Mouse (Mus musculus) midbrain, embryonic 15.5 days (tissue): Measurements from ENCODE around the gene 4930486L24Rik. TPM values are rescaled to one million over a fixed set of nuclear protein-coding genes. Genes with fewer than 3 reads are reported as not detected.
"Not testable (repeated sequence)": the region's sequence is repeated elsewhere in the genome, so short reads cannot be mapped to it uniquely, and the experiment has no call there.

Experiments used
- ATAC-seq: fragments of 200-750 bp; cut with Nextera tagmentation; replicated peaks from 2 replicates; pipeline ENCODE4 v1.8.0; 2017; ENCODE audit warnings: moderate TSS enrichment
- H3K27ac ChIP-seq: fragments of 300-500 bp; sonication (generic); 2 replicates; pipeline ENCODE4 v1.5.1; 2015; ENCODE audit warnings: mild to moderate bottlenecking, inconsistent platforms
- H3K27me3 ChIP-seq: fragments of 300-500 bp; sonication (generic); replicated peaks from 2 replicates; pipeline ENCODE4 v1.6.1; 2015; ENCODE audit warnings: inconsistent platforms
- H3K36me3 ChIP-seq: fragments of 300-500 bp; sonication (generic); replicated peaks from 2 replicates; pipeline ENCODE4 v1.6.1; 2015; ENCODE audit warnings: inconsistent platforms
- H3K4me1 ChIP-seq: fragments of 300-500 bp; sonication (generic); 2 replicates; pipeline ENCODE4 v1.6.1; 2015; ENCODE audit warnings: inconsistent platforms
- H3K4me2 ChIP-seq: fragments of 300-500 bp; sonication (generic); 2 replicates; pipeline ENCODE4 v1.6.1; 2015; ENCODE audit warnings: inconsistent platforms, mild to moderate bottlenecking, moderate library complexity
- H3K4me3 ChIP-seq: fragments of 300-500 bp; sonication (generic); 2 replicates; pipeline ENCODE4 v1.5.1; 2015; ENCODE audit warnings: mild to moderate bottlenecking, inconsistent platforms
- H3K9ac ChIP-seq: fragments of 300-500 bp; sonication (generic); 2 replicates; pipeline ENCODE4 v1.6.1; 2015; ENCODE audit warnings: mild to moderate bottlenecking, inconsistent platforms
- H3K9me3 ChIP-seq: fragments of 300-500 bp; sonication (generic); 2 replicates; pipeline ENCODE4 v1.6.1; 2016; ENCODE audit warnings: inconsistent platforms
- WGBS: fragments of 180-500 bp; shearing (Covaris S2); methylation state at CpG from one replicate; pipeline ENCODE4 v1.1.7; 2015; ENCODE audit warnings: mixed read lengths; 5-methylcytosine and 5-hydroxymethylcytosine counted together
- polyA plus RNA-seq: library from polyadenylated mRNA; unstranded; fragments of >200 nt; fragmentation: Nextera tagmentation; extraction: Ambion mirVana; gene quantifications from 2 replicates; pipeline ENCODE4 v1.2.1, GENCODE M21; 2015

4930486L24Rik gene
- 0.12 TPM in 1 of 2 replicates, not detected in the other for polyA plus RNA-seq

- no peaks in the 10 kb centered on the region for H3K27me3 ChIP-seq
- 69% methylated on average over 1 of the region's 1 CpGs for WGBS
Observed at GRCm38 (mm10) chr13:60864281-60864680, at the start of gene 4930486L24Rik. TSS of gene 4930486L24Rik (minus strand) at chr13:60864475.

GRCm38 (mm10) chr13:60904780-60905179 lies 40.5 kb upstream of the 4930486L24Rik start, which contains the start of gene Tpbpb:
TSS of gene Tpbpb (minus strand) at chr13:60904880.
- not testable (repeated sequence) for H3K4me1 ChIP-seq, H3K27me3 ChIP-seq, H3K27ac ChIP-seq, H3K9me3 ChIP-seq, H3K4me2 ChIP-seq, H3K9ac ChIP-seq, H3K36me3 ChIP-seq, ATAC-seq, H3K4me3 ChIP-seq
- WGBS, result 87% methylated on average over 2 of the region's 2 CpGs

More at GRCm38 (mm10) chr13:60864281-60864680, at the start of gene 4930486L24Rik:
- no peaks in the 10 kb centered on the region for H3K9me3 ChIP-seq
- H3K4me2 ChIP-seq, result no peak within 1 kb of the TSS
- ATAC-seq, result no peak
- H3K36me3 ChIP-seq, result no peaks in the 10 kb centered on the region
- H3K27ac ChIP-seq, result no peak within 1 kb of the TSS
- H3K4me3 ChIP-seq, result no peak within 1 kb of the TSS
- H3K9ac ChIP-seq, result no peak within 1 kb of the TSS
- H3K4me1 ChIP-seq, result no peaks in the 10 kb centered on the region

GRCm38 (mm10) chr13:60897328-60897727 lies 33.1 kb upstream of the 4930486L24Rik start, which contains the start of gene Ctla2b:
TSS of gene Ctla2b (minus strand) at chr13:60897447.
- ATAC-seq, result no peak
- WGBS, result 92% methylated on average over 3 of the region's 3 CpGs
- no peak within 1 kb of the TSS for H3K4me2 ChIP-seq

DNA sequence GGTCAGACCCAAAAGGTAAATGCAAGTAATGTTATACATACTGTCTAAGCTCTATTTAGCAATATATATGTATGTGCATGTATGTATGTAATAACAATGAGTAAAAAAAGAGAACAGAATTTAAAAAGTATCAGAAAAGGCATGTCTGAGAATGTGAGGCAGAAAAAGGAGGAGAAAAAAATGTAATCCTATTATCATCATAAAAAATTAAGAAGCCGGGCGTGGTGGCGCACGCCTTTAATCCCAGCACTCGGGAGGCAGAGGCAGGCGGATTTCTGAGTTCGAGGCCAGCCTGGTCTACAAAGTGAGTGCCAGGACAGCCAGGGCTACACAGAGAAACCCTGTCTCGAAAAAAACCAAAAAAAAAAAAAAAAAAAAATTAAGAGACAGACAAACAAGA lies 32.5 kb upstream of the 4930486L24Rik start, which contains the start of gene Gm49392:
Gene Gm49392 (minus strand): TSS at position 101 of the 400 bp plus-strand sequence.
- not testable (repeated sequence) for ATAC-seq, H3K4me2 ChIP-seq, H3K4me1 ChIP-seq, H3K9me3 ChIP-seq, H3K27ac ChIP-seq, H3K27me3 ChIP-seq, H3K4me3 ChIP-seq, H3K9ac ChIP-seq, H3K36me3 ChIP-seq
- WGBS, result 84% methylated on average over 8 of the region's 8 CpGs

More at GRCm38 (mm10) chr13:60897328-60897727, 33.1 kb upstream of the 4930486L24Rik start, which contains the start of gene Ctla2b:
- no peaks in the 10 kb centered on the region for H3K4me1 ChIP-seq
- H3K9ac ChIP-seq, result no peak within 1 kb of the TSS
- H3K27me3 ChIP-seq, result no peaks in the 10 kb centered on the region
- no peak within 1 kb of the TSS for H3K4me3 ChIP-seq
- H3K9me3 ChIP-seq, result peaks cover 2% of the 10 kb centered on the region; the same call in 1 of the 2 replicates
- H3K27ac ChIP-seq, result no peak within 1 kb of the TSS
- H3K36me3 ChIP-seq, result no peaks in the 10 kb centered on the region

DNA sequence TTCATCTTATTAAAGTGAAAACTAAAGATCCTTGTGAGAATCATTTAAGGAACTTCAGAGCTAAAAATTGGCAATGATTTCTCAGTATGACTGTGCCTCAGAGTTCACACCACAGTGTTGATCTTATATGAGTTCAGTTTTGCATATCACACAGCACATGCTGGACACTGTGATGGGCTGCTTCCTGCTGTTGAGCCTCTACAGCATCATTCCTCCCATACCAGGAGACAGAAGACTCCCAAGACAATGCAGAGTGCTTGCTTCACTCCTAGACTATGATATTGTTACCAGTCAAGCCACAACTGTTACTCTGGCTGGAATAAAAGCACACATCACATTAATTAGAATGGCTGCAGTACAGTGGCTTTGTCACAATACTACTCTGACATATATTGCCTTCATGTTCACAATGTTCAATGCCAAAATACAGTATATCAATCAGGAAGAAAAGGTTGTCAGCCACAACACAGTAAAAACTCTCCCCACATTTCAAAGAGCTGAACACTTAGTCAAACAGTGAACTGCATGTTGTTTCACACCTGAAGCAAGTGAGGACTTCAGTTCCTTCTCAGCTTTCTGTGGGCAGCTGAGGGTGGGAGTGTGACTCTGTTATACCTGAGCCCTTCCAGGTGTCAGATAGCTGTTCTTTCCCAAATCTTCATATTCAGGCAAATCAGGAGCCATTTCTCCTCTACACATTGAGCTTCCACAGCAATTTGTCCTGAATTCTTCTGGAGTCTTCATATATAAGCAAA lies 31.3 kb upstream of the 4930486L24Rik start:
- Histone ChIP-seq H3K4me1 (no peaks in the 10 kb centered on the region), H3K4me2 (no peak overlapping the region), H3K9ac (no peak overlapping the region), H3K27ac (no peak overlapping the region), H3K4me3 (no peak overlapping the region), H3K27me3 (no peaks in the 10 kb centered on the region), H3K36me3 (no peaks in the 10 kb centered on the region), H3K9me3 (peaks cover 2% of the 10 kb centered on the region; the same call in 1 of the 2 replicates)
- no peak for ATAC-seq

GRCm38 (mm10) chr13:60892301-60892700 lies 28.0 kb upstream of the 4930486L24Rik start:
- H3K9ac ChIP-seq, result no peak overlapping the region
- H3K9me3 ChIP-seq, result no peaks in the 10 kb centered on the region; the same call in 1 of the 2 replicates
- no peak overlapping the region for H3K4me2 ChIP-seq
- no peak overlapping the region for H3K4me3 ChIP-seq
- H3K27ac ChIP-seq, result no peak overlapping the region
- no peaks in the 10 kb centered on the region for H3K36me3 ChIP-seq
- no peaks in the 10 kb centered on the region for H3K27me3 ChIP-seq
- no peaks in the 10 kb centered on the region for H3K4me1 ChIP-seq
- WGBS, result 96% methylated on average over 1 of the region's 1 CpGs
- no peak for ATAC-seq

- no peaks in the 10 kb centered on the region for H3K36me3 ChIP-seq
- H3K4me1 ChIP-seq, result no peaks in the 10 kb centered on the region
- WGBS, result 81% methylated on average over 4 of the region's 4 CpGs
- ATAC-seq, result no peak
- no peak overlapping the region for H3K9ac ChIP-seq
- no peak overlapping the region for H3K27ac ChIP-seq
- no peaks in the 10 kb centered on the region for H3K9me3 ChIP-seq
- no peaks in the 10 kb centered on the region for H3K27me3 ChIP-seq
- no peak overlapping the region for H3K4me2 ChIP-seq
- no peak overlapping the region for H3K4me3 ChIP-seq
Observed at GRCm38 (mm10) chr13:60848241-60849120, 15.8 kb downstream of the 4930486L24Rik start.

- 84% methylated on average over 8 of the region's 8 CpGs for WGBS
Observed at GRCm38 (mm10) chr13:60843153-60843552, 21.1 kb downstream of the 4930486L24Rik start.

GRCm38 (mm10) chr13:60842703-60843102 lies 21.6 kb downstream of the 4930486L24Rik start:
- Histone ChIP-seq H3K4me2 (no peak overlapping the region), H3K9ac (no peak overlapping the region), H3K9me3 (no peaks in the 10 kb centered on the region), H3K27ac (no peak overlapping the region), H3K27me3 (no peaks in the 10 kb centered on the region), H3K36me3 (no peaks in the 10 kb centered on the region), H3K4me1 (no peaks in the 10 kb centered on the region), H3K4me3 (no peak overlapping the region)
- 84% methylated on average over 6 of the region's 6 CpGs for WGBS
- no peak for ATAC-seq

More at GRCm38 (mm10) chr13:60843153-60843552, 21.1 kb downstream of the 4930486L24Rik start:
- Histone ChIP-seq H3K36me3 (no peaks in the 10 kb centered on the region), H3K9ac (no peak overlapping the region), H3K4me3 (no peak overlapping the region), H3K4me1 (no peaks in the 10 kb centered on the region), H3K4me2 (no peak overlapping the region), H3K9me3 (no peaks in the 10 kb centered on the region), H3K27ac (no peak overlapping the region), H3K27me3 (no peaks in the 10 kb centered on the region)
- no peak for ATAC-seq

DNA sequence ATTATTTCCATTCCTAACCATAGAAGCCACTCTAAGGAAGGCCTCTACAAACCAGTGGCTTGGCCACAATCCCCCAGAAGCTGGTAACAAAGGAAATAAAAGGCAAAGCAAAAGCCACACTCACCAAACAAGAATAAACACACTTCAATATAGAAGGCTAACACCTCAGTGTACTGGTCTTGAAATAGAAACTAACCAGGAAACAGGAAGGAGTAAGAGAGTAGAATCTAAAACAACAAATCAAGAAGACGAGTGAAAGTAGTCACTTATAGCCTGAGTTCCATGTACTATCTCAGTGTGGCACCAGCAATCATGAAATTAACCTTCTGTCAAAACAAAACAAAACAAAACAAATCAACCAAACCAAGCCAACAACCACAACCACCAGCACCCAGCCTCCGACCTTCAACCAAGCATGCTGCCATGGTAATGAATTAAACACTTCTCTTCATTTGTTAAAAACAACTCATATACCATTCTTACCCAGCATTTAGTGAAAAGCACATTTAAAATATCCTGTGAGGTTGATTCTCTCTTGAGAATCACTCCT lies 24.8 kb downstream of the 4930486L24Rik start:
- Histone ChIP-seq H3K9ac (no peak overlapping the region), H3K4me3 (no peak overlapping the region), H3K9me3 (no peaks in the 10 kb centered on the region), H3K27me3 (no peaks in the 10 kb centered on the region), H3K27ac (no peak overlapping the region), H3K4me1 (no peaks in the 10 kb centered on the region), H3K36me3 (no peaks in the 10 kb centered on the region), H3K4me2 (no peak overlapping the region)
- 81% methylated on average over 2 of the region's 2 CpGs for WGBS
- no peak for ATAC-seq

DNA sequence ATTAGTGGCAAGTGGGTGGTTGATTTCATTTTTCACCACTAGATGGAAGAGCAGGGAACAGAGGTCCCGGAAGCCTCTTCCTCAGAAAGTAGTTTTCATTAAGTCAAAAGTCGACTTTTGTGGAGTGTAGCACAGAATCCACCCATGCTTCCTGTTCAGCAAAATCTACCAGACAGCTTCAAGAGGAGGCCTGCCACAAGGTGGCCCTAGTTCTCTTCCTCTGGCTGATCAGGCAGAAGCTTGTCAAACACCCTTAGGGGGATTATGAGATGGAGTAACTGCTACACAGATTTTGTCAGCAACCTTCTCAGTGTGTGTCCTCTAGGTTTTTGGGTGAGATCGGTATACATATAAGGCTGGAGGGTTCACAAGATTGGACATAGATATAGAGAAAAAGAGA lies 38.2 kb downstream of the 4930486L24Rik start:
- Histone ChIP-seq H3K4me1 (no peaks in the 10 kb centered on the region), H3K9me3 (no peaks in the 10 kb centered on the region), H3K9ac (no peak overlapping the region), H3K4me2 (no peak overlapping the region), H3K4me3 (no peak overlapping the region), H3K36me3 (no peaks in the 10 kb centered on the region), H3K27me3 (no peaks in the 10 kb centered on the region), H3K27ac (no peak overlapping the region)
- ATAC-seq, result no peak
- 66% methylated on average over 3 of the region's 3 CpGs for WGBS
